Mouse (Mus musculus) thymus, postnatal 36 days (tissue): ENCODE measurements around the gene Fgf4.
A peak's percentile ranks its signal among the peaks of the same experiment; 100 is the strongest.

Experiments used
- DNase-seq, 2 experiments: peaks; one replicate each; pipeline ENCODE4 v3.0.0; 2022; ENCODE audit warnings: mixed read lengths in 2 of 2

Gene Fgf4

DNA sequence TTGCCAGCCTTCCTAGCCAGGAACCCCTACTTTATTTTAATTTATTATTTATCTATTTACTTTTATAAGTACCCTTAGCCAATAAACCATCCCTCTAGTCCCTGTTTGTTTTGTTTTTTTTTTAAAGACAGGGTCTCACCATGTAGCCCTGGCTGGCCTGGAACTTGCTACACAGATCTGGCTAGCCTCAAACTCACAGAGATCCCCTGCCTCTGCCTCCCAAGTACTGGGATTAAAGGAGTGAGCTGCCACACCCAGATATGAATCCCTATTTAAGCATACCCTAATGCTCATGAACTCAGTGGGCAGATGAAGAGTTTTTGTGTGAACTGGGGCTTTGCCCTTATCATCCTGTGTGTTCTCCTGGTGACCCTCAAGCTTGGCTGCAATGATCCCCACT, at the start of gene Fgf4:
Gene Fgf4 (plus strand): TSS at position 301 of the 400 bp plus-strand sequence.
- no peak for DNase-seq

DNA sequence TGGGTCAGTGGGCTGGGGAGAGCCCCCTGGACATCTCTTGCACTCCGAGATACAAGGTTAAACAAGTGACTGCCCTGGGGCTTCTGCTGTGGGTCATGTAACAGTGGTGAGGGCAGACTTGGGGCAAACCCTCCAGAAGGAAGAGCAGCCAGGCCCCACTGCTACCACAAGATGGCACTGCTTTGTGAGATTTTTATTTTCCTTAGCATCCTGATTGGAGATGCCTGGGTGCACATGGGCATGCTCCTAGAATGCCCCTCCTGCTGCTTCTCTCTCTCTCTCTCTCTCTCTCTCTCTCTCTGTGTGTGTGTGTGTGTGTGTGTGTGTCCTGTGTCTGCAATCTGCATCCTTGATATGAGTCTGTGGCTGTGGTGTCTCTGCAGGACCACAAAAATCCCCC, 48.7 kb upstream of the Fgf4 start:
- DNase-seq, result no peak

DNA sequence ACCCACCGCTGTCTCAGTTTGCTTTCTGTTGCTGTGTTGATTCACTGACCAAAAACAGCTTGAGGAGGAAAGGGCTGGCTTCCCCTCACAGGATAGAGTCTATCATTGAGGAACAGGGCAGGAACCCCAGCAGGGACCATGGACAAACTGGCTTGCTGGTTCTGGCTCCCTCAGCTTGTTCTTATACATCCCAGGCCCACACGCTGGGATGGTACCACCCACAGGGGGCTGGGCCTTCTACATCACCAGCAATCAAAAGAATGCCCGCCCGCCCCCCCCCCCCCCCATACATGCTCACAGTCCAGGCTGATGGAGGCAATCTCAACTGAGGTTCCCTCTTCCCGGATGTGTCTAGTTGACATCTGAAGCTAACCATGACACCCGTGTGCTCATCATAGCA, 40.1 kb upstream of the Fgf4 start:
- DNase-seq, result no peak

GRCm38 (mm10) chr7:144807976-144808577, 39.1 kb upstream of the Fgf4 start:
- DNase-seq, result no peak

- DNase-seq, result no peak
Measured at GRCm38 (mm10) chr7:144811521-144811920, 35.6 kb upstream of the Fgf4 start.

- no peak for DNase-seq
Measured at GRCm38 (mm10) chr7:144821901-144822300, 25.3 kb upstream of the Fgf4 start.

- no peak for DNase-seq
Measured at GRCm38 (mm10) chr7:144823988-144824387, 23.2 kb upstream of the Fgf4 start.

GRCm38 (mm10) chr7:144828369-144828768, 18.8 kb upstream of the Fgf4 start:
- no peak for DNase-seq

DNA sequence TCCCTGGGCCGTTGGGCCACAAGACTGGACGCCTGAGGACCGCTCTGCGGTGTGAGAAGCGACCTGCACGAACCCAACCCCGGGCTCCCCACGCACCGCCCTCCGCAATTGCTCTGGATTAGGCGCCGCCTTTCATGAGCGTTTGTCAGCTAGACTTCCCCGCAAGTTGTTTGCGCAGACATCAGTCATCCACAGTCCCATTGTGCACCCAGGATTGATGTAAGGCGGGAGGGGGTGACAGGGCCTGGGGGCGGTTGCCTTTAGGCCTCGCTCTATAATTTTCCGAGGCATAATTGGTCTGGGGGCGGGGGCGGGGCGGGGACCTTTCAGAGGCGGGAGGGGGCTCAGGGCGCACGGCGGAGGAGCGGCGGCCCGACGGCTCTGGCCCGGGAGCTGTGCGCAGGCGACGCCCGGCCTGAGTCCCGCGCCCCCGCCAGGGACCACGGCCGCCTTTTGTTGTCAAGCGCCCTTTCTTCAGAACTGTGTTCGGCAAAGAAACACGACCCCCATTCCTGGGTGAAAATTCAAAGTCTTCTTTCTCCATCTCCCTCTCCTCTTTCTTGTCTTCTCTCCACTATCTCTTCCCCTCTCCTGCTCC, 9.2 kb upstream of the Fgf4 start, which contains the start of gene Fgf3:
Gene Fgf3 (plus strand): TSS at position 193 of the 598 bp plus-strand sequence.
- DNase-seq, result no peak

- no peak for DNase-seq
Measured at GRCm38 (mm10) chr7:144838522-144839503, 8.4 kb upstream of the Fgf4 start.

DNA sequence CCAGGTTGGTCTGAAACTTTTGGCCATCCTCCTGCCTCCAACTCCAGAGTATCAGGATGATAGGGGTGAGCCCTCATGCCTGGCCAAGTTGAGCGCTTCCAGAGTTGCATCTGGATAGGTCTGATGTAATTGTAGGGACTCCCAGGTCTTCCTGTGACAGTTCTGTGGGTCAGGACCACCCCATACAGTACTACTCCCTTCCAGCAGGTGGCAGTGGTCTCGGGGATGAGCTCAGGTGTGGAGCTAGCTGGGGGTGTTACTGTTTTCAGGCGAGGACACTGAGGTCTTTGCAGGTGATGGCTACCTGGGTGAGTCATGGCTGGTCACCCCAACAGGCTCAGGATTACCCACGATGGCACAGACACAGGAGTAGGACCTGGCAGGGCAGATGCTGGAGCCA, 1.0 kb upstream of the Fgf4 start:
- DNase-seq, result peak; percentile 35 to 43

DNA sequence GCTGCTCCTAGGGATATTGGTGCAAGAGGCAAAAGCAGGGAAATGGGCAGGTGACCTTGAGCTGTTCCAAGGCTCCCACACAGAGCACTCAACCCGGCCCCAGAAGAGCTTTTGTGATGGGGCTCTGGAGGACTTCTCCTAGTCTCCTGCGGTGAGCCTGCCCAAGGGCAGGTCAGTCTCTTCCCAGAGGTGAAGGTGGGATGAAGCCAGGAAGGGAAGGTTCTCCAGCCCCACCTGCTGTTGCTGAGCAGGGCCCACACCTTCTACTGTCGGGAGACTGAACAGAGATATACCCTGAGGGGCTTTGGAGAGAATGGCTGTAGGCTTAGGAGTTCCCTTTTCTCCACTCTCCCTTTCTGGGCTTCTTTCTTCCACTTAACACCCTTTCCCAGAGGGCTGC, 4.2 kb downstream of the Fgf4 start:
- no peak for DNase-seq

DNA sequence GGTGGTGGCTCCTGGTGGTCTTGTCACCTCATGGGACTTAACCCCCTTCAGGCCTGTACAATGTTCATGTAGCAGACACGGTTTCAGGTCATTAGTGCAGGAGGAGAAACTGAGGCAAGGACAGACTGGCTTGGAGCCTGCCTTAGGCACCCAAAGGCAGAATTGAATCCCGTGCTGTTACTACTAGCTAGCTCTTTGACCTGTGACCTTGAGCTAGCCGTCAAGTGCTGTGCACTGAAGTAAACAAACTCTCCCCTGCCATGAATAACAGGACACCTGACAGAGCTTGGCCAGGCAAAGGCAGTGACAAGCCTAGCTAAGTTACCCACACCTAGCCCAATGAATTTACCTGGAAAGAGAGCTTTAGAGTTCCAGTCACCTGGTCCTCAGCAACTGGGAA, 7.8 kb downstream of the Fgf4 start:
- no peak for DNase-seq

DNA sequence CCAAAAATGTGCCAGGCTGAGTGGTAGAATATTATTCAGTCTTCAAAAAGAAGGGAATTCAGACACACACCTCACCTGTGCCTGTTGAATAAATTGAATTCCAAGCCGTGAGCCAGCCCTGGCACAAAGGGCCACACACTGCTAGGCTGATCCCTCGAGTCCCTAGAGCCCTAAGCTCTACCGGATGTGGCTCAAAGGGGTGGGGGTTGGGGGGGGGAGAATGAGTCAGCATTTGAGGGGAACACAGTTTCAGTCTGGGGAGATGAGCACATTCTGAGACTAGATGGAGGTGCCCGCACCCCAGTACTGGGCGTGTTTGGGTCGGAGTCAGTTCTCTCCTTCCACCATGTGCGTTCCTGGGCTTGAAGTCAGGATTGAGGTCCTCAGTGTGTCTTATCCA, 10.0 kb downstream of the Fgf4 start:
- DNase-seq, result no peak

DNA sequence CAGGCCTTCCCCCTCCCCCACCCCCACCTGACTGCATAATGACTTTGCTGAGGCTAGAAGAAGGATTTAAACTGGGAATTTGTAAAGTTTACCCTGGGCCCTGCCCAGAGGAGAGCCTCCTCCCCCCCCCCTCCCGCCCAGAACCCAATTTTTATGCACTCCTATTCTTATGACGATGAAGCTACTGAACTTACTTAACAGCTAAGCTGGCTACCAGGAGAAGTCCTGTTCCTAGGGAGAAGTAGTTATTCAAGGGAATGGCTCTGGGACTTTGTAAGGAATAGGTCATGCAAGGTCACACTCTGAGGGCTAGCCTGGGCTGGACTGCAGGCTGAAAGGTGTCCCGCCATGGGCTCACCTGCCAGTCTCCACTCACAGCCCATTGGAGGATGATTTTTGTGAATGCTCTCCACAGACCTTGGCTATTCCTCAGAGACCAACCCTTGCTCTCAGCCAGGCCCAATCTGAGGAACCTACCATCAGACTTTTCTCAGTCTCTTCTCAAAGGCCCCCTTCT, 10.7 kb downstream of the Fgf4 start:
- DNase-seq, result no peak

- DNase-seq, result no peak
Measured at GRCm38 (mm10) chr7:144858702-144859101, 11.5 kb downstream of the Fgf4 start.

DNA sequence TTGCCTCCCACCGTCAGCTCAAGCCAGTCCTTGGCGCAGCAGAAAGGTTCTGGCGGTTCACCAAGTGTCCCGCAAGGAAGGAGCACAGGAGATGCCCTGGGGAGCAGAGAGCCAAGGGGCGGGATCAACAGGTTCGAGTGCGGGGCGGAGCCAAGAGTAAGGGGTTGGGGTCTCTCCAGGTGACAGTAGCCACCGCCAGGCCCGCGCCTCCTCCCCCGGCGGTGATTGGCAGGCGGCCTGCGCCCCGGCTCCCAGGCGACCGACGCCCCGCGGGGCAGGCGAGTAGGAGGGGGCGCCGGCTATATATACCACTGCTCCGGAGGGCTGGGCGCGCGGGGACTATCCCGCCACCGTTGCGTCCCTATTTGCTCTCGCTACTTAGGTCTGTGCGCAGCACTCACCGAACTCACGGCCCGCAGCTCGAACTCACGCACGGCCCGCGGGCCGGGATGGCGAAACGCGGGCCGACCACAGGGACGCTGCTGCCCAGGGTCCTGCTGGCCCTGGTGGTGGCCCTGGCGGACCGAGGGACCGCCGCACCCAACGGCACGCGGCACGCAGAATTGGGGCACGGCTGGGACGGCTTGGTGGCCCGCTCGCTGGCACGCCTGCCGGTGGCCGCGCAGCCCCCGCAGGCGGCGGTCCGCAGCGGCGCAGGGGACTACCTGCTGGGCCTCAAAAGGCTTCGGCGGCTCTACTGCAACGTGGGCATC, 14.0 kb downstream of the Fgf4 start:
- no peak for DNase-seq

GRCm38 (mm10) chr7:144861769-144862070, 14.6 kb downstream of the Fgf4 start:
- DNase-seq, result no peak

DNA sequence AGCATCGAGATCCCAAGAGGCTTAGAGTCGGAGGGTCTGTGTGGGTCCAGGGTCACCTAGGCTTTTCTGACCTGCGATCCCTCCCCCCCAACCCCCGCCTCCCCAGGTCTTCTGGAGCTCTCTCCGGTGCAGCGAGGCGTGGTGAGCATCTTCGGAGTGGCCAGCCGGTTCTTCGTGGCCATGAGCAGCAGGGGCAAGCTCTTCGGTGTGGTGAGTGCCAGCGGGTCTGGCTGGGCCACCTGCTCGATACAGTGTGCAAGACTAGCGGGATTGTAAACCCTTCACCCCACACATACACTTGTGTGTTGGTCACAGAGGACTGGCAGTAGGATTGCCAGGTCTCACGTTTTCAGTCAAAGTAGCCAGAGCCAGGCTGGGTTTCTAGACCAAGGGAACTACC, 15.0 kb downstream of the Fgf4 start:
- no peak for DNase-seq

DNA sequence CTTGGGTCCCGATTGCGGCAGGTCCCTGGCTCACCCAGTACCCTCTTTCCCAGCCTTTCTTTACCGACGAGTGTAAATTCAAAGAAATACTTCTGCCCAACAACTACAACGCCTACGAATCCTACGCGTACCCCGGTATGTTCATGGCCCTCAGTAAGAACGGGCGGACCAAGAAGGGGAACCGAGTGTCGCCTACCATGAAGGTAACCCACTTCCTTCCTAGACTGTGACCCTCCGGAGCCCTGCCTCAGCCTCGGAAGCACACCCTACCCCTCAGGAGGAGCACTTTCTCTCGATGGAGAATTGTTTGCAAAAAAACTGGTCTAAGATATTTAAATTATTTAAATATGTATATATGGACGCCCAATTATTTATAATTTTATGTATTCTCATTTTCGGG, 15.5 kb downstream of the Fgf4 start:
- DNase-seq, result no peak

GRCm38 (mm10) chr7:144863196-144863595, 16.0 kb downstream of the Fgf4 start:
- no peak for DNase-seq

- no peak for DNase-seq
Measured at GRCm38 (mm10) chr7:144864160-144864670, 17.0 kb downstream of the Fgf4 start.

GRCm38 (mm10) chr7:144867161-144867560, 20.0 kb downstream of the Fgf4 start:
- DNase-seq, result no peak
